Mouse (Mus musculus) olfactory bulb, adult 2 months (tissue): ENCODE results near the gene Ift122.

Experiments
- CTCF ChIP-seq: fragments of 200-500 bp; IDR thresholded peaks from 2 replicates; pipeline ENCODE4 v1.5.1; 2012; ENCODE audit warnings: low read depth, mild to moderate bottlenecking, low read length, moderate library complexity; ENCODE audit not compliant: insufficient read depth
- POLR2A ChIP-seq: fragments of 200-500 bp; IDR thresholded peaks from 2 replicates; pipeline ENCODE4 v1.6.1; 2012; ENCODE audit warnings: mild to moderate bottlenecking, low read depth, low read length, moderate library complexity; ENCODE audit not compliant: insufficient read depth

DNA sequence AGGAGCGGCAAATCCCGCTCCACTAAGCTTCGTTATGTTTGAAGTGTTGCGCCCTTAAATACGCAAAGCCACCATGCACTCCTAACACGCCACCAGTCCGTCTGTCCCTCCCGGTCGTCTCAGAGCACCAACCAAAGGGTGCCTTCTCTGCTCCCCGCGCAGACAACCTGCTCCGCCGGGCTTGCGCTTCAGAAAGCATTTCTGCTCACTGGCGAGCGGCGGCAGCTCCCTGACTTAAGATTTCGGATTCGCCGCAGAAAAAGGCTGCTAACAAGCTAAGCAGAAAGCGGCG is 45.1 kb upstream of the Ift122 start:
- TF ChIP-seq CTCF (no peak), POLR2A (no peak)
